Mouse (Mus musculus): Measurements from ENCODE around the gene Slc46a2.

The Slc46a2 gene

GRCm38 (mm10) chr4:59891723-59892416, 23.0 kb downstream of the Slc46a2 start:
- no peak for DNase-seq (ENCODE audit: low spot score in 2 of 2)

- no peak for DNase-seq (ENCODE audit: low spot score in 2 of 2)
Measured at GRCm38 (mm10) chr4:59890086-59890600, 24.7 kb downstream of the Slc46a2 start.

GRCm38 (mm10) chr4:59888014-59888413, 26.8 kb downstream of the Slc46a2 start:
- no peak for DNase-seq (ENCODE audit: low spot score in 2 of 2)

- no peak for DNase-seq (ENCODE audit: low spot score in 2 of 2)
Measured at GRCm38 (mm10) chr4:59887011-59887410, 27.8 kb downstream of the Slc46a2 start.

DNA sequence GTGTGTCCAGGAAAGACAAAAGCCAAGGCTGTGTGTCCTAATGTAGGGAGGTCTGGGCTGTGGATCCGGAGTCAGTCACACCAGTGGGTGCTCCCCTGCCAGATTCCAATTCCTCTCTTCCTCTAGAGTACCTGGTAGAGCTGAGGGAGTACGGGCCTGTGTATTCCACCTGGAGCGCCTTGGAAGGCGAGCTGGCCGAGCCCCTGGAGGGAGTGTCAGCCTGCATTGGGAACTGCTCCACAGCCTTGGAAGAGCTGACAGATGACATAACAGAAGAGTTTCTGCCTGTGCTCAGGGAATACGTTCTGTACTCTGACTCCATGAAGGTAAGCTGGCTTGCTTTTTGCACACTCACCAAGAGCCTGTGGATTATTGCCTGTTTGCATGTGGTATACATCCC, 28.6 kb downstream of the Slc46a2 start:
- DNase-seq (ENCODE audit: low spot score in 2 of 2) = no peak

DNA sequence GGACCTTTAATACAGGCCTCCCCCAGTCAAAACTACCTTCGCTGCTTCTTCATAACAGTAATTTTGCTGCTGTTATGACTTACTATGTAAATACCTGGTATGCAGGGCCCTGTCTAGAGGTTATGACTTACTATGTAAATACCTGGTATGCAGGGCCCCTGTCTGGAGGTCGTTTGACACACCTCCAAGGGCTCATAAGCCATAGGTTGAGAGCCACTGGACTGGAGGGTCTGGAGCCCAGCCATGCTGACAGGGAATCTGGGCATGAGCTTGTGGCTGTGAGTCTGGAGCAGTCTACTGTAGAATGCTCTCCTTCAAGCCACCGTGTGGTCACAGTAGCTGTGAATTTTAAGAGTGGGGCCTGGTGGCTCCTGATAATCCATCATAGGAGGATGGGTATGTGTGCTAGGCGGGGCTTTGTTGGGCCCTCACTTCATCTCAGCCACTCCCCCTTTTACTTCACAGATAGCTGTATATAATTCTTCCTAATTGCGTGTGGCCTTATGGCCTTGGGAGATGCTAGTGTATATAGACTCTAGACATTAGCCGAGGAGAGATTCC, 30.6 kb downstream of the Slc46a2 start:
- no peak for DNase-seq (ENCODE audit: low spot score in 2 of 2)

- no peak for DNase-seq (ENCODE audit: low spot score in 2 of 2)
Measured at GRCm38 (mm10) chr4:59881210-59881609, 33.6 kb downstream of the Slc46a2 start.

DNA sequence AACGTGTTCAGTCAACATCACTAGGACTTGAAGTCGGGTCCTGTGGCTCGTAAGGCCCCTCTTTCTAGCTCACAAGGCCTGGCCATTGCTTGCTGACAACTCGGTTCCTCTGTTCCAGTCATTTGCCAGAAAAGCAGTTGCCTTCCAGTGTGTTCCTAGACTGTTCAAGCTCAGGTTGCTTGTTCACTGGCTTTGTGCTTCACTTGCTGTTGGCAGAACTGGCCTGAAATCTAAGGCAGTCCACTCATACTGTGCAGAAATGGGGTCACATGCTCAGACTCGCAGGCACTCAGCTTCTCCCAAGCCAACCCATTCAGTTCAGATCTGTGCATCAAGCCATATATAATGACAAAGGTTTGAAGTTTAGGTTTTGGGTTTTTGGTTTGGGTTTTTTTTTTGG, 34.1 kb downstream of the Slc46a2 start:
- no peak for DNase-seq (ENCODE audit: low spot score in 2 of 2)

DNA sequence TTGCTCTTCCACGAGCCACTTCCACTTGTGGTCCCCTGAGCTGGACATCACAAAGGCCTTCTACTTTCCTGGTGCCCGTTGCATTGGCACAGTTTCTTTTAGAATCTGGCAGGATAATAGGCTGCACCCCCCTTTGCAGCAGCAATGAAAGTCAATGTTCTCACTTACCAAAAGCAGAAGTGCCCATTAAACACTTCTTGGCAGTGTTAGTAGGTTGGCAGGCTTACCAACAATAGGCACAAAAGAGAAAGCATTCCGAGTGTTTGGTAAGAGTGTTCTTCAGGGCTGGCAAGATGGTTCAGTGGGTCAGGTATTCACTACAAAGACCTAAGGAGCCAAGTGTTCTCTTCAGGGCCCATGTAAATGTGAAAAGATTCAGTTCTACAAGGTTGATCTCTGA, 35.4 kb downstream of the Slc46a2 start:
- no peak for DNase-seq (ENCODE audit: low spot score in 2 of 2)

DNA sequence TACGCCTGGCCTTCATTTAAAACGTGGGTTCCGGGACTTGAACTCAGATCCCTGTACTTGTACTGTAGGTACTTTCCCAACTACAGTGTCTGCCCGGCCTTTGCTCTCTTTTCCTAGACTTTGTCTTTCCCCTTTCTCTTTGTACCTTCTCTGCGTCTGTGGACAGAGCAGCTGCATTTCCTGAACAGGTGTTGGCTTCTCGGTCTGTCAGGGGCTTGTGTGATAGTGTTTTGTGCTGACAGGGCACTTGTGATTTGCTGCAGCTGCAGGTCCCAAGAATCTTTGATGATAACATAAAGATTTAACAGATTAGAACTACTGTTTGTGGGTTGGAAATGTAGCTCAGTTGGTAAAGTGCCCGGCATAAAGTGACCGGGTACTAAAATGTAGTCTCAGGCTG, 36.3 kb downstream of the Slc46a2 start:
- DNase-seq (ENCODE audit: low spot score in 2 of 2) = no peak

GRCm38 (mm10) chr4:59877025-59877424, 37.8 kb downstream of the Slc46a2 start:
- DNase-seq (ENCODE audit: low spot score in 2 of 2) = no peak

GRCm38 (mm10) chr4:59876570-59876969, 38.3 kb downstream of the Slc46a2 start:
- no peak for DNase-seq (ENCODE audit: low spot score in 2 of 2)

GRCm38 (mm10) chr4:59873830-59874229, 41.0 kb downstream of the Slc46a2 start:
- DNase-seq (ENCODE audit: low spot score in 2 of 2) = no peak

- DNase-seq (ENCODE audit: low spot score in 2 of 2) = no peak
Measured at GRCm38 (mm10) chr4:59873240-59873639, 41.6 kb downstream of the Slc46a2 start.

- DNase-seq (ENCODE audit: low spot score in 2 of 2) = peak; percentile 60 to 80
Measured at GRCm38 (mm10) chr4:59870859-59871591, 43.8 kb downstream of the Slc46a2 start.

GRCm38 (mm10) chr4:59870433-59870832, 44.4 kb downstream of the Slc46a2 start:
- DNase-seq (ENCODE audit: low spot score in 2 of 2) = no peak

DNA sequence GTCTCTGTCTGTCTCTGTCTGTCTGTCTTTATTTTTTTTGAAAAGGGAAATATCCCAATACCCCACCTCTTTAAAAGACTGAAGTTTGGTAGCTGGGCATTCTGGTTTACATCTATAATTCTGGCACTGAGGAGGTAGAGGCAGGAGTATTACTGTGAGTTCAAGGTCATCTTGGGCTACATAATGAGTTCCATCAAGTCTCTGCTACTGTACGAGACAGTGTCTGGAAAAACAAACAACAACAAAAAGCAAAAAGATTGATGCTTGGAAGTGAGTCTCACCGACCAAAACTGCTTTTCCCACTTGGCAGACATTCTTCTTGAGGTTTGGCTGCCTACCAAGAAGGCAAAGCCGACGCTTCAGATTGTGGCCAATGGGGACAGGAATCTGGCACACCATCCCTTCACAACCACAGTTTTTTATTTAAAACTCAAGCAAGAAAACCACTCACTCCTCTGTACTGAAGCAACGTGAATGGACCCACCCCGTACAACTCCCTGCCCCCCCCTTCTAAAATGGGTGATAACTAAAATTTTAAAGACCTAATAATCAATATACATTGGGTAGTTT, 45.3 kb downstream of the Slc46a2 start:
- peak in 1 of 2 experiments; percentile 19 for DNase-seq (ENCODE audit: low spot score in 2 of 2)

GRCm38 (mm10) chr4:59868086-59868485, 46.8 kb downstream of the Slc46a2 start:
- DNase-seq (ENCODE audit: low spot score in 2 of 2) = no peak

GRCm38 (mm10) chr4:59863869-59864268, 51.0 kb downstream of the Slc46a2 start:
- no peak for DNase-seq (ENCODE audit: low spot score in 2 of 2)

- DNase-seq (ENCODE audit: low spot score in 2 of 2) = no peak
Measured at GRCm38 (mm10) chr4:59862335-59862734, 52.5 kb downstream of the Slc46a2 start.

DNA sequence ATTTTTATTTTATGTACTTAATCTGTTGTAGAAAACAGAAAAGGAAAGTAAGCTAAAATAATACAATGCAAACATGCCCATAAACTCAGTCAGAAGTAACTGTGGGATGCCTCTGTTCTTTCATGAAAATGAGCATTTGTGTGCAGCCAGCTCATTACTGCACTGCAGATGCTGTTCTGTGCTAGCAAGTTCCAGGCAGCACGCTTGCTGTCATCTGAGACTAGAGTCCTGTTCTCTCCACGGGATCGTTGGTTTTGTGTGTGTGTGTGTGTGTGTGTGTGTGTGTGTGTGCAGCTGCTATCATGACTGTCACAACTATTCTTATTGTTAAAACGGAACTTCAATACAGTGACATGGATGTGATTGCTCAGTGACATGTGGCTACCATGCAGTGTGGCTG, 53.0 kb downstream of the Slc46a2 start:
- no peak for DNase-seq (ENCODE audit: low spot score in 2 of 2)

GRCm38 (mm10) chr4:59860431-59860830, 54.4 kb downstream of the Slc46a2 start:
- DNase-seq (ENCODE audit: low spot score in 2 of 2) = no peak
